Mouse (Mus musculus): Measurements from ENCODE around the gene Unc13a.

DNA sequence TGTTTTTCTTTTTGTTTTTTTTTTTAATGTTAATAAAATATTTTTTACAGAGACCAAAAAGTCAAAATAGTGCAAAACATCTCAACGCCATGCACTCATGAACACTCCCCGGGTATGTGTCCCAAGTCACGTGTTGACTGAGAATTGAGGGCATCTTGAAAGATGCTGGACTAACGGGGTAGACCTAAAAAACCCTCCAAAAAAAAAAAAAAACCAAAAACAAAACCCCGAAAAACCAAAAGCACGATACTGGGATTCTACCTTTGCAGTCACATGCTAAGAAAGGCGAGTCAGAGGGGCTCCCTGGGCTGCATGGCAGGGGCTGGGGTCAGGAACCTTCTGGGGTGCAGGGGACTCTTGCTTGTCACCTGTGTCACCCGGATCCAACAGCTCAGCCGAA is 44.8 kb downstream of the Unc13a start:
- TF ChIP-seq TAL1 (IDR thresholded peaks at IDR 0.05; ENCODE audit: low read length) (no peak), GATA1 (IDR thresholded peaks at IDR 0.05; ENCODE audit: low read length) (no peak)

Measured in erythroblast, embryonic 14.5 days (primary cell).